Mouse (Mus musculus): Measurements from ENCODE around the gene Rtp4. TPM values are rescaled to one million over a fixed set of nuclear protein-coding genes. Genes with fewer than 3 reads are reported as not detected.

Rtp4 gene
- total RNA-seq, 1 experiment, result 0.22 TPM

GRCm38 (mm10) chr16:23498691-23499131, 21.4 kb upstream of the Rtp4 start:
- H3K27ac ChIP-seq (ENCODE audit: insufficient read depth, low read depth, low read length, poor library complexity, severe bottlenecking), result no peak overlapping the region
- H3K36me3 ChIP-seq (ENCODE audit: control insufficient read depth, insufficient read depth, low read length, poor library complexity, severe bottlenecking), result no peaks in the 10 kb centered on the region
- no peak overlapping the region for H3K4me3 ChIP-seq (ENCODE audit: insufficient read depth in 1 of 2, low read depth in 1 of 2, low read length in 2 of 2, poor library complexity in 1 of 2, severe bottlenecking in 1 of 2)
- in situ Hi-C loops (cut with MboI; ENCODE audit: low sequenced_read_pairs in 2 of 2, unreplicated experiment in 2 of 2), result no loop called here
- 0 out of 4 replicates have a peak, but pooled peaks cover 0 to 4% of the 10 kb centered on the region in 2 experiments for H3K4me1 ChIP-seq (ENCODE audit: control insufficient read depth in 2 of 2, insufficient read depth in 2 of 2, low read length in 2 of 2, poor library complexity in 1 of 2)
- H3K9me3 ChIP-seq (ENCODE audit: control insufficient read depth, insufficient read depth, low read depth, low read length), result no peaks in the 10 kb centered on the region
- H3K9ac ChIP-seq (ENCODE audit: insufficient read depth, low read depth, low read length, poor library complexity, severe bottlenecking), result no peak overlapping the region
- DNase-seq (ENCODE audit: low read depth, low spot score), result no peak
- no peak for TF ChIP-seq HCFC1 (IDR thresholded peaks at IDR 0.05; ENCODE audit: borderline replicate concordance, insufficient read depth, low read length)
- TF ChIP-seq MAFK (IDR thresholded peaks at IDR 0.05; ENCODE audit: insufficient read depth, low read depth, low read length), result no peak
- TF ChIP-seq CHD2 (IDR thresholded peaks at IDR 0.05; ENCODE audit: low read depth, low read length), result no peak
- no peak for TF ChIP-seq ZC3H11A (IDR thresholded peaks at IDR 0.05; ENCODE audit: borderline replicate concordance, low read depth, low read length)
- no peak for TF ChIP-seq ZNF384 (IDR thresholded peaks at IDR 0.05; ENCODE audit: low read depth, low read length)

- no peak overlapping the region for H3K9ac ChIP-seq (ENCODE audit: insufficient read depth, low read depth, low read length, poor library complexity, severe bottlenecking)
- DNase-seq (ENCODE audit: low read depth, low spot score), result no peak
- H3K27ac ChIP-seq (ENCODE audit: insufficient read depth, low read depth, low read length, poor library complexity, severe bottlenecking), result no peak overlapping the region
- peaks cover 4 to 12% of the 10 kb centered on the region in 2 experiments; a peak in 2 of 4 replicates for H3K4me1 ChIP-seq (ENCODE audit: control insufficient read depth in 2 of 2, insufficient read depth in 2 of 2, low read length in 2 of 2, poor library complexity in 1 of 2)
- no peak overlapping the region for H3K4me3 ChIP-seq (ENCODE audit: insufficient read depth in 1 of 2, low read depth in 1 of 2, low read length in 2 of 2, poor library complexity in 1 of 2, severe bottlenecking in 1 of 2)
- in situ Hi-C loops (cut with MboI; ENCODE audit: low sequenced_read_pairs in 2 of 2, unreplicated experiment in 2 of 2), result no loop called here
- no peak for TF ChIP-seq ZC3H11A (IDR thresholded peaks at IDR 0.05; ENCODE audit: borderline replicate concordance, low read depth, low read length)
- no peak for TF ChIP-seq HCFC1 (IDR thresholded peaks at IDR 0.05; ENCODE audit: borderline replicate concordance, insufficient read depth, low read length)
- no peak for TF ChIP-seq CHD2 (IDR thresholded peaks at IDR 0.05; ENCODE audit: low read depth, low read length)
- TF ChIP-seq ZNF384 (IDR thresholded peaks at IDR 0.05; ENCODE audit: low read depth, low read length), result no peak
- no peak for TF ChIP-seq MAFK (IDR thresholded peaks at IDR 0.05; ENCODE audit: insufficient read depth, low read depth, low read length)
- no peaks in the 10 kb centered on the region for H3K9me3 ChIP-seq (ENCODE audit: control insufficient read depth, insufficient read depth, low read depth, low read length)
- H3K36me3 ChIP-seq (ENCODE audit: control insufficient read depth, insufficient read depth, low read length, poor library complexity, severe bottlenecking), result no peaks in the 10 kb centered on the region
These were observed 19.5 kb upstream of the Rtp4 start for GRCm38 (mm10) chr16:23500558-23500957.

GRCm38 (mm10) chr16:23501288-23501687, 18.8 kb upstream of the Rtp4 start:
- no peaks in the 10 kb centered on the region for H3K9me3 ChIP-seq (ENCODE audit: control insufficient read depth, insufficient read depth, low read depth, low read length)
- H3K36me3 ChIP-seq (ENCODE audit: control insufficient read depth, insufficient read depth, low read length, poor library complexity, severe bottlenecking), result no peaks in the 10 kb centered on the region
- H3K4me1 ChIP-seq (ENCODE audit: control insufficient read depth in 2 of 2, insufficient read depth in 2 of 2, low read length in 2 of 2, poor library complexity in 1 of 2), result peaks cover 6 to 18% of the 10 kb centered on the region in 2 experiments; a peak in 3 of 4 replicates
- in situ Hi-C loops (cut with MboI; ENCODE audit: low sequenced_read_pairs in 2 of 2, unreplicated experiment in 2 of 2), result no loop called here
- no peak overlapping the region for H3K27ac ChIP-seq (ENCODE audit: insufficient read depth, low read depth, low read length, poor library complexity, severe bottlenecking)
- no peak overlapping the region for H3K4me3 ChIP-seq (ENCODE audit: insufficient read depth in 1 of 2, low read depth in 1 of 2, low read length in 2 of 2, poor library complexity in 1 of 2, severe bottlenecking in 1 of 2)
- DNase-seq (ENCODE audit: low read depth, low spot score), result no peak
- no peak overlapping the region for H3K9ac ChIP-seq (ENCODE audit: insufficient read depth, low read depth, low read length, poor library complexity, severe bottlenecking)
- TF ChIP-seq ZC3H11A (IDR thresholded peaks at IDR 0.05; ENCODE audit: borderline replicate concordance, low read depth, low read length) (no peak), ZNF384 (IDR thresholded peaks at IDR 0.05; ENCODE audit: low read depth, low read length) (no peak), MAFK (IDR thresholded peaks at IDR 0.05; ENCODE audit: insufficient read depth, low read depth, low read length) (no peak), CHD2 (IDR thresholded peaks at IDR 0.05; ENCODE audit: low read depth, low read length) (no peak), HCFC1 (IDR thresholded peaks at IDR 0.05; ENCODE audit: borderline replicate concordance, insufficient read depth, low read length) (no peak)

GRCm38 (mm10) chr16:23502478-23502877, 17.6 kb upstream of the Rtp4 start:
- H3K36me3 ChIP-seq (ENCODE audit: control insufficient read depth, insufficient read depth, low read length, poor library complexity, severe bottlenecking), result no peaks in the 10 kb centered on the region
- TF ChIP-seq MAFK (IDR thresholded peaks at IDR 0.05; ENCODE audit: insufficient read depth, low read depth, low read length) (no peak), CHD2 (IDR thresholded peaks at IDR 0.05; ENCODE audit: low read depth, low read length) (no peak), ZC3H11A (IDR thresholded peaks at IDR 0.05; ENCODE audit: borderline replicate concordance, low read depth, low read length) (no peak), HCFC1 (IDR thresholded peaks at IDR 0.05; ENCODE audit: borderline replicate concordance, insufficient read depth, low read length) (no peak), ZNF384 (IDR thresholded peaks at IDR 0.05; ENCODE audit: low read depth, low read length) (no peak)
- no peak for DNase-seq (ENCODE audit: low read depth, low spot score)
- in situ Hi-C loops (cut with MboI; ENCODE audit: low sequenced_read_pairs in 2 of 2, unreplicated experiment in 2 of 2), result no loop called here
- no peak overlapping the region for H3K27ac ChIP-seq (ENCODE audit: insufficient read depth, low read depth, low read length, poor library complexity, severe bottlenecking)
- H3K9ac ChIP-seq (ENCODE audit: insufficient read depth, low read depth, low read length, poor library complexity, severe bottlenecking), result no peak overlapping the region
- peaks cover 8 to 21% of the 10 kb centered on the region in 2 experiments; a peak in 3 of 4 replicates for H3K4me1 ChIP-seq (ENCODE audit: control insufficient read depth in 2 of 2, insufficient read depth in 2 of 2, low read length in 2 of 2, poor library complexity in 1 of 2)
- no peaks in the 10 kb centered on the region for H3K9me3 ChIP-seq (ENCODE audit: control insufficient read depth, insufficient read depth, low read depth, low read length)
- H3K4me3 ChIP-seq (ENCODE audit: insufficient read depth in 1 of 2, low read depth in 1 of 2, low read length in 2 of 2, poor library complexity in 1 of 2, severe bottlenecking in 1 of 2), result no peak overlapping the region

Data from ES-E14 (cell line).